Mouse (Mus musculus) lung, postnatal 0 days (tissue): Measurements from ENCODE around the gene Cygb.

Source experiments
- CTCF ChIP-seq: IDR thresholded peaks from 2 replicates; pipeline ENCODE4 v1.5.1; 2016; ENCODE audit warnings: antibody characterized with exemption, mild to moderate bottlenecking
- EP300 ChIP-seq: IDR thresholded peaks from 2 replicates; pipeline ENCODE4 v1.6.1; 2016; ENCODE audit warnings: antibody characterized with exemption, mild to moderate bottlenecking, control low read depth

DNA sequence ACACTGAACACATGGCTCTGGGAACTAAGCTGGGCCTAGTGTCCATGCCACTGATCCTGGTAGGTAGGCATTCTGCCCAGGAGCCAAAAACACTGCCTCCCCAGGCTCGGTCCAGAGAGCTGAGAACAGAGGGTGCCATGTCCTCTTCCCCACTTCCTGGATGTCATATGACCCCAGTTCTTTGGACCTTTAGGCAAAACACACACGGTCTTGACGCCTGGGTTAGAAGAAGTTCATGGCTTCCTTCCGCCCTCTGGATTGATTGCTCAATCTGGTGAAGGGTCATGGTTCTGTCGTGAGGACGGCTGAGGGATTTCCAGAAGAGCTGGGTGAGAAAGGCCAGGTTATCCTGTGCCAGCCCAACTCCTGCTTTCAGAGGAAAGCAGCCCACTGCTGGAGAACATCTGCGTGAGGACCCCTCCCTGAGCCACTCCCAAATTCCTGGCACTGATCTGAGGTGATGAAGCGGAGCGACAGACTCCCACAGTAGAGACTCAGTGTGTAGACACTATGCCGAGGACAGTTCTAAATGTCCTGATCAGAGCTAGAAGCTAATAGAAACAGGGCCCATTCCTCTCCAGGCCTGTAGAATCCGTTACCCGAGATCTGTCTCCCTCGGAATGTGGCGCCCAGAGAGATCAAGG is 28.5 kb upstream of the Cygb start:
- TF ChIP-seq CTCF (no peak), EP300 (no peak)
